Mouse (Mus musculus) testis, adult 2 months (tissue): ENCODE results near the gene Olfr804. TPM values are rescaled to one million over a fixed set of nuclear protein-coding genes. Genes with fewer than 3 reads are reported as not detected.

Source experiments
- H3K27ac ChIP-seq: fragments of 200-500 bp; 2 replicates; pipeline ENCODE4 v1.5.1; 2012; ENCODE audit warnings: low read depth, low read length; ENCODE audit not compliant: control insufficient read depth, insufficient read depth
- H3K27me3 ChIP-seq: fragments of 200-500 bp; 2 replicates; pipeline ENCODE4 v1.6.1; 2012; ENCODE audit warnings: mild to moderate bottlenecking, low read length, moderate library complexity; ENCODE audit not compliant: control insufficient read depth, insufficient read depth
- H3K36me3 ChIP-seq: fragments of 200-500 bp; 2 replicates; pipeline ENCODE4 v1.6.1; 2012; ENCODE audit warnings: mild to moderate bottlenecking, low read length; ENCODE audit not compliant: control insufficient read depth, insufficient read depth
- H3K4me1 ChIP-seq: fragments of 200-500 bp; 2 replicates; pipeline ENCODE4 v1.6.1; 2012; ENCODE audit warnings: low read length; ENCODE audit not compliant: control insufficient read depth, insufficient read depth
- H3K4me3 ChIP-seq: fragments of 200-500 bp; 2 replicates; pipeline ENCODE4 v1.5.1; 2012; ENCODE audit warnings: low read depth, mild to moderate bottlenecking, low read length, moderate library complexity, mixed read lengths; ENCODE audit not compliant: control insufficient read depth
- CTCF ChIP-seq: fragments of 200-500 bp; IDR thresholded peaks from 2 replicates; pipeline ENCODE4 v1.5.1; 2012; ENCODE audit warnings: low read depth, mild to moderate bottlenecking, inconsistent platforms, low read length, moderate library complexity; ENCODE audit not compliant: control insufficient read depth, insufficient read depth, insufficient replicate concordance
- POLR2A ChIP-seq: fragments of 200-500 bp; IDR thresholded peaks from 2 replicates; pipeline ENCODE4 v1.6.1; 2012; ENCODE audit warnings: low read depth, mild to moderate bottlenecking, inconsistent platforms, low read length, moderate library complexity; ENCODE audit not compliant: control insufficient read depth
- polyA plus RNA-seq: library from polyadenylated mRNA; depleted of rRNA; stranded (reverse); fragments of >200 nt; gene quantifications from 2 replicates; pipeline ENCODE4 v1.2.3, GENCODE M21; 2012; rRNA removed

Gene Olfr804
- polyA plus RNA-seq, 1 experiment = not detected

DNA sequence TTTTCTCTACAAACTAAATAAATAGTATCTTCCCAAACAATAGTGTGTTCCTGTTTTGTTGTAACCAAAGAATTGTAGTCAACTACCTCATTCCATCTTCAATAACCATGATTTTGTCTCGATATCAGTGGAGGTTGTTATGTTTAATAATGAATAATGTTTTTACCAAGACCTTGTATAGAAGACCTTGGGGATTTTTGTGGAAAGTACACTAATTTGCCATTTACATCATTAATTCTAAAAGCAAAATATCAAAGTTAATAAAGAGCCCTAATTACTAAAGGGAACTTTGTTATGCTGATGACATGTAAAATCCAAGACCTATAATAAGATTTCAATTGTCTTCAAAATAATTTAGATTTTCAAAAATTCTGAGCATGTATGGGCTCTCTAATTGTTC is 54.7 kb downstream of the Olfr804 start, which contains the start of gene Olfr807:
Gene Olfr807 (minus strand): TSS at position 101 of the 400 bp plus-strand sequence.
- Histone ChIP-seq H3K27me3 (no peaks in the 10 kb centered on the region), H3K4me1 (no peaks in the 10 kb centered on the region), H3K36me3 (no peaks in the 10 kb centered on the region), H3K27ac (no peak within 1 kb of the TSS), H3K4me3 (no peak within 1 kb of the TSS)
- TF ChIP-seq POLR2A (no peak), CTCF (no peak)

Other genes with a start within 250 kb of the Olfr804 start
- 1.5 TPM in 2 replicates for gene Olfr787, start 241.3 kb upstream of the Olfr804 start, polyA plus RNA-seq
- gene Olfr788, start 232.2 kb upstream of the Olfr804 start, polyA plus RNA-seq = 0.53 and 0.57 TPM in 2 replicates
- gene Olfr789, start 218.5 kb upstream of the Olfr804 start, polyA plus RNA-seq = 0.05 TPM in 1 of 2 replicates, not detected in the other
- gene Olfr790, start 204.7 kb upstream of the Olfr804 start, polyA plus RNA-seq = 0.29 TPM in 1 of 2 replicates, not detected in the other
- not detected in 2 replicates for gene Olfr791, start 181.4 kb upstream of the Olfr804 start, polyA plus RNA-seq
- gene Olfr792, start 164.0 kb upstream of the Olfr804 start, polyA plus RNA-seq = not detected in 2 replicates
- not detected in 2 replicates for gene Olfr794, start 135.6 kb upstream of the Olfr804 start, polyA plus RNA-seq
- not detected in 2 replicates for gene Olfr796, start 90.6 kb upstream of the Olfr804 start, polyA plus RNA-seq
- not detected in 2 replicates for gene Olfr798, start 75.3 kb upstream of the Olfr804 start, polyA plus RNA-seq
- not detected in 2 replicates for gene Olfr799, start 65.7 kb upstream of the Olfr804 start, polyA plus RNA-seq
- not detected in 2 replicates for gene Olfr800, start 45.5 kb upstream of the Olfr804 start, polyA plus RNA-seq
- gene Olfr801, start 29.3 kb upstream of the Olfr804 start, polyA plus RNA-seq = not detected in 2 replicates
- not detected in 2 replicates for gene Olfr802, start 15.0 kb upstream of the Olfr804 start, polyA plus RNA-seq
- not detected in 2 replicates for gene Olfr803, start 8.9 kb upstream of the Olfr804 start, polyA plus RNA-seq
- gene Olfr805, start 26.2 kb downstream of the Olfr804 start, polyA plus RNA-seq = 0.04 TPM in 1 of 2 replicates, not detected in the other
- gene Olfr806, start 38.7 kb downstream of the Olfr804 start, polyA plus RNA-seq = not detected in 2 replicates
- not detected in 2 replicates for gene Olfr807, start 54.6 kb downstream of the Olfr804 start, polyA plus RNA-seq
- not detected in 2 replicates for gene Olfr808, start 62.3 kb downstream of the Olfr804 start, polyA plus RNA-seq
- not detected in 2 replicates for gene Olfr809, start 71.4 kb downstream of the Olfr804 start, polyA plus RNA-seq
- gene Olfr810, start 91.7 kb downstream of the Olfr804 start, polyA plus RNA-seq = not detected in 2 replicates
- gene Olfr811, start 101.2 kb downstream of the Olfr804 start, polyA plus RNA-seq = not detected in 2 replicates
- gene Olfr812, start 142.9 kb downstream of the Olfr804 start, polyA plus RNA-seq = not detected in 2 replicates
- gene Olfr813, start 152.2 kb downstream of the Olfr804 start, polyA plus RNA-seq = not detected in 2 replicates
- not detected in 2 replicates for gene Olfr814, start 176.6 kb downstream of the Olfr804 start, polyA plus RNA-seq
- gene Olfr815, start 202.7 kb downstream of the Olfr804 start, polyA plus RNA-seq = not detected in 2 replicates
- gene Olfr816, start 212.4 kb downstream of the Olfr804 start, polyA plus RNA-seq = not detected in 2 replicates
- not detected in 2 replicates for gene Olfr818, start 245.9 kb downstream of the Olfr804 start, polyA plus RNA-seq